Mouse (Mus musculus) yolk sac, embryonic 10.5 days (tissue): ENCODE measurements at regions not wholly inside any gene's neighbourhood (a gene's known extent, or its start where the extent isn't known, plus 50 kb on each side); places are given as distances from the start of the nearest gene placed in this dataset.
A peak's percentile ranks its signal among the peaks of the same experiment; 100 is the strongest.
"Not testable (repeated sequence)": the region's sequence is repeated elsewhere in the genome, so short reads cannot be mapped to it uniquely, and the experiment has no call there.

Experiments
- DNase-seq: peaks from one replicate; pipeline ENCODE4 v3.0.0-alpha.2; 2017; ENCODE audit warnings: low spot score

- DNase-seq, result peak; percentile 60
Observed at GRCm38 (mm10) chr4:8084954-8085639, 153.7 kb downstream of the Car8 start.

- no peak for DNase-seq
Observed at GRCm38 (mm10) chr4:8079349-8079748, 159.5 kb downstream of the Car8 start.

- no peak for DNase-seq
Observed at GRCm38 (mm10) chr4:8072989-8073573, 165.8 kb downstream of the Car8 start.

DNA sequence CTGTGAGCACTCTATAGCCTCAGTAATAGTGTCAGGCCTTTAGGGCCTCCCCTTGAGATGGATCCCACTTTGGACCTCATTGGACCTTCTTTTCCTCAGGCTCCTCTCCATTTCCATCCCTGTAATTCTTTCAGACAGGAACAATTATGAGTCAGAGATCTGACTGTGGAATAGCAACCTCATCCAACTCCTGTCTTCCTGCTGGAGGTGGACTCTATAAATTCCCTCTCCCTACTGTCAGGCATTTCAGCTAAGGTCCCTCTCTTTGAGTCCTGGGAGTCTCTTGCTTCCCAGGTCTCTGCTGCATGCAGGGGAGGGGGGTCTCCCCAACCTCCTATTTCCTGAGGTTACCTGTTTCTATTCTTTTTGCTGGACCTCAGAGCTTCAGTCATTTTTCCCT lies 168.1 kb downstream of the Car8 start:
- not testable (repeated sequence) for DNase-seq

GRCm38 (mm10) chr4:8068086-8068485 lies 170.8 kb downstream of the Car8 start:
- no peak for DNase-seq

- DNase-seq, result no peak
Observed at GRCm38 (mm10) chr4:8041776-8042175, 197.1 kb downstream of the Car8 start.

- no peak for DNase-seq
Observed at GRCm38 (mm10) chr4:8037863-8038262, 201.0 kb downstream of the Car8 start.

DNA sequence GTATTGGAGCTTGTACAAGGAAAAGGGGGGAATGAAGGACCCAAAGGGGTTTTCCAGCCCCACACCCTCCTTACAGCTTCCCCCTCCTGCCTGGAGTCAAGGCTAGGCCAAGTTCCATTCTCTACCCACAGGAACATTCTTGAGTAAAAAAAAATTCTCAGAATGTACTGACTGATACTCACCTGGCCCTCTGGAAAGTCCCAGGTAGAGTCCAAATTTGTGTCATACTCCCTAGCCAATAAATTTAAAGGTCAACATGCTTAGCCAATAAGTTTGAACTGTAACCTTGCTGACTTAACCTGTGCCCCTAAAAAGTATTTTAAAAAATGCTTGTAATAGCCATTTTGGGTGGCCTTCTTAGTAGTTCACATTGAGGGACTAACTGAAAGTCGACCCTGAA lies 205.4 kb downstream of the Car8 start:
- not testable (repeated sequence) for DNase-seq

DNA sequence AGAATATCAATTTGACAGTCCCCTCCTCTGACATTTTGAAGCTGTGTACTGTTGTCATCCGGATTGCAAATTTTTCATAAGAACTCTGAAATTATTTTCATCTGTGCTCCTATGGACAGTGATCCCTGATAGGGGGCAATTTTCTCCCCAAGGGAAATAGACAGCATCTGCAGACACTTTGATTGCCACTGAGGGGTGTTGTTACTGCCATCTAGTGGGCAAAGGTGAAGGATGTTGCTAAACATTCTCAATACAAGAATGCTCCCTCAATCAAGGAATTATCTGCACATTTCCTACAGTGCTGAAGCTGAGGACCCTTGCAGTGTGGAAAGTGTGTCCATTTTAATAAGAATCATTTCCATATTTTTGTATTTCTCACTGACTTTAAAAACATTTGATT lies 233.7 kb downstream of the Car8 start:
- no peak for DNase-seq

DNA sequence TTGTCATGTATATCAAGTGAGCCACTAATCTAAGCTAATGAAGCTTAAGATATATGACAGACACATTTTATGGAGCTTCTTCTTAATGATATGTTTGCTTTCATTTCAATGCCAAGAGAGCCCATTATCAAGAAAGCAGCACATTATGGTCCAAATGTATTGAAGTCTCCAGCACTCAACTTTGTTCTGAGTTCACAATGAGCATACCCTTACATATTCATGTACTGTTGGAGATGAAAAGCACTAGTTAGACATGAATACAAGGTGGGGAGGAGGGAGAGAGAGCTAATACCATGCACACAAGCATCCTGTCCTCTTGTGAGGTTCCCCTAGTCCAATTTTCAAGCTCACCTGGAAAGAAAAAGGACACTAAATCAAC lies 241.3 kb downstream of the Car8 start:
- DNase-seq, result no peak

GRCm38 (mm10) chr4:7996923-7997574 lies 241.8 kb downstream of the Car8 start:
- no peak for DNase-seq

DNA sequence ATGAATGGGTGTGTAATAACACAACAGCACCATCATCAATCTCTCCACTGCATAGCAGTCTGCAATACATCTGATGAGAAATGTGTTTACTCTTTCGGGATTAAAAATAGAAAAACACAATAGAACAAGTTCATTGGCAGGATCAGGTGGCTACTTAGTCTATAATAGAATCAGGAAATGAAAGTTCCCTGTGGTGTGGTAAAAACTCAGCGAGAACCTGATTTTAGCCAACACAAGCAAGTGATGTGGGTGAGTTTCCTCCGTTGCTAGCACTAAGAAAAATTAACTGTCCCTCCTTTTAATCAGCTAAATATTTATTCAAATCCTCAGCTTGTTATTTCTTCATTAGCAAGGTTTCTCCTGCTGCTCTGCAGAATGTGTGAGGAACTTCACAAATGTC lies 245.9 kb downstream of the Car8 start:
- no peak for DNase-seq

DNA sequence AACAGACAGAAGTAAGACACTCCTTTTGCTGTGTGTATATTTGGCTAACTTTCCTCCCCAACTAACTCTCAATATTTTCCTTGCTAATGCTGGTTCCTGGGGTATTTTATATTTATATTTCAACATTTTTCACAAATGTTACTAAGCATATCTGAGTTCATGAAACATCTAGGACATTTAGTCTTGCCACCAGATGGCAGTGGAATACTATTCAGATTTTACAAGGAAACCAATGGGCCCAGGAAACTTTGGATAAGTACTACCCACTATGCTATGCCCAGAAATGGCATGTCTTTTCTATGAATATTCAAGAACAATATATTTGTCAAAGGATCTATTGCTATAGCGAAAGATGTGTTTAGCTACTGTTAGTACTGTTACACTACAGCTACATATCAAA lies 251.1 kb downstream of the Car8 start:
- DNase-seq, result no peak

- no peak for DNase-seq
Observed at GRCm38 (mm10) chr4:7987346-7987745, 251.5 kb downstream of the Car8 start.

DNA sequence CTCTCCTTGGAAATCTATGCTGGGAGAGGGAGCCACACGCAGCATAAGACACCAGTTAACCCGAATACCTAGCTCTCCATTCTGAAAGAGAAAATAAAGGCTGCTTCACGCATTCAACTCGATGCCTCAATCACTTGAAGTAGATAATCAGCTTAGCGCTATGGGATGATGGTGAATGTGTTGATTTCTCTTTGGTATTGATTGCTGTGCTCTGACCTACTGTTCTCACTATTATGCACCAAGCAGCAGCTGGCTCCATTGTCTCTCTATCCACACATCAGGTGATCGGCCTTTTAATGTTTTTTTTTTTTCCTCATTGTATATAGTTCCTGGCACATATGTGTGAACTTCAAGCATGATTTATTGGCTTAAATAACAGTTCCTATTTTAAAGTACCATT lies 254.0 kb downstream of the Car8 start:
- DNase-seq, result no peak

DNA sequence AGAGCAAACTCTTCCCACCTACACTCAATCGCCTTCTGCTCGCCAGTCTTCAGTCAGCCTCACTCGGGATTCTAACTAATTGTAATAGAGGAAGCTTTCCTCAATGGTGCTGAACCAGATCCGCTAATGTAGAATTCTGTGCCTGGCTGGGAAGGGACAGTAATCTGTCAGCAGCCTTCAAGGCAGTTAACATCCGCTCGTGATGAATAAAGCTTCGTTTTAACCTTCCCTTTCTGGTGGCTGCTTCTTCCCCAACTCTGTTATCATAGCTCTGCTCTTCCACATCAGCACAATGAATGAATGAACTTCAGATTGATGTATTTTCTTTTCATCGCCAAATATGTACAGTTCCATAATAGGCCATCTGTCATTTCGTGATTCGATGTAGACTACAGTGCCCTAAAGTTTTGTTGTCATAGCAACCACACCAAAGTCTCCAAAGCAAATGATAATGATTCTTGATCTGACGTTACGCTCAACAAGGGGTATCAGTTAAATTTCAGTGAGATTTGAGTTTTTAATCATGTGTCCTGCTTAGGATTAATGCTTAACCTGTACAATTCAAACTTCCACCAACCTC lies 259.0 kb downstream of the Car8 start:
- no peak for DNase-seq

DNA sequence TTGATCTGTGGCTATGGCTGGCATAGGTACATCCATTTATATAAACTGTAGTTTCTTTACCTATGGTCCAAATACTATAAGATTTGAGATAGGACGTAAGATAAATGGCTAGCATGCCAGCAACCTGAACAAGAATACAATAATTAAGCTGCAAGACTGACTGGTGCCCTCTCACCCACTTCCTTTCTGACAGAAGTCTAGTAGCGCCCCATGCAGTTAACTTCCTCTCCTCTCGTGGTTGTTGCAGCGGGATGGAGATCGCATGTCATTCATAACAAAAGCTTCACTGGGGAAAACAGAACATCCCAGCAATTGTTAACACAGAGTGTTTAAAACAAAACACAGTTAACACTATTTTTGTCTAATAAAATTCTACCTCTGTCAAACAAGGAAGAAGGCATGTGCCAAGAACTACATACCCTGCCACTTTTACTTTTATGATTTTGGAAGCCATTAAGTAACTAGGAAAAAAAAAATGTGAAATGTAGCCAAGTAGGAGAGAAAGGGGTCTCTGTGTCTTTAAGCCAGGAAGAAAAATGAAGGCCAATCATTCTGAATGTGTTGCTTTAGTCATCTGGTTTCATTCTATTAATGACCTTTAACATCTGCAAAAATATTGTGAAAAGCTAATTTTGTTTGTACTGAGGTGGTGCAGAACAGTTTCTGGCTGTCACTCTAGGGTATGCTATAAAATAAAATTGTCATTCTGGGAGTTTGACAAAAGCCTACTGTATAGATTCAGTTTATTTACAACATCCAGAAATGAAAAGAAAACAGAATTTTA lies 261.0 kb downstream of the Car8 start:
- DNase-seq, result no peak

- no peak for DNase-seq
Observed at GRCm38 (mm10) chr4:7970272-7970671, 268.6 kb downstream of the Car8 start.

GRCm38 (mm10) chr4:7965663-7966062 lies 273.2 kb downstream of the Car8 start:
- DNase-seq, result no peak

DNA sequence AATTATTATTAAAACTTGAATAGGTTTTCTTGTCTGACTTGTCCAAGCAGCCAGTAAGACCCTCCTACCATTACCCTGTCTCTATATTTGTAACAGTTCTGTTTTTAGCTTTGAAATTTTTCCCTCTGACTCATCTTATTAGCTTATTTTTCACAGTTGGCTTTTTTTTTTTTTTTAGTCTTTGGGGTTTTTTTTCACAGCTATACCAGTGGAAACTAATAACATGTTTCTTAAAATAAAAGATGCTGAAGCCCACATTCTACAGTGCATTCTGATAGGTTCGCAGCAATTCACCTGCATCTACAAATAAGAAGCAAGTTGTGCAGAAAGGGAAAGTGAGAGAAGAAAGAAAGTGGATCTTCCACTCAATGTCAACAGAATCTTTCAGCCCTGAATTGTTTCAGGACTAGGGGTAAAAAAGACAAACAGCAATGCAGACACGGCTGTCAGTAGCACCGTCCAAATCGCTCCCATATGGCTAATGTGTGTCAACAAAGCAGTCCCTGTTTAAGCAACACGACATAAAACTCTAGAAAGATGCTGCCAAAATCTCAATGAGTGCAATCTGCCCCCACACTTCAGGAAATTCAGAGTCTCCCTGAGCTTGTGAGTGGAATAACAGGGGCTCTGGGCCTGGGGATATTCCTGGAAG lies 277.2 kb downstream of the Car8 start:
- DNase-seq, result no peak

- DNase-seq, result no peak
Observed at GRCm38 (mm10) chr4:7960335-7960734, 278.5 kb downstream of the Car8 start.

DNA sequence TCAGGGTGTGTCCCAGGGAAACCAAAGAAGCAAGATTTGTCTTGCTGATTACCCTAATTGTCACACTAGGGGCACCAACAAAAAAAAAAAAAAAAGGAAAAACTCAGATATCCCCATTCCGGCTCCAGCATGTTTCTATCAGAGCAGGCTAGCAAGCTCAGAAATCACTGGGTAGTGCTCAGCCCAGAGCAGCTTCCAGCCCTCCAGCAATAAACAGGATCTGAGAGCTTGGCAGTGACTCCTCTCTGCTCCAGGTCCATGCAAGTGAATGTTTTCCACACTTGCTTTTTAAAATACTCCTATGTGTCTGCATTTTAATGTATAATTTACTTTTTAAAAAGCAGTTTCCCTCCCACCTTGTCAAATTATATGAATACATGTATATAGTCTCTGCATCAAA lies 290.8 kb downstream of the Car8 start:
- no peak for DNase-seq
